Mouse (Mus musculus) left cerebral cortex, postnatal 14 days (tissue): ENCODE results near the gene 4933424G06Rik. TPM values are rescaled to one million over a fixed set of nuclear protein-coding genes. Genes with fewer than 3 reads are reported as not detected.
"Not testable (repeated sequence)": the region's sequence is repeated elsewhere in the genome, so short reads cannot be mapped to it uniquely, and the experiment has no call there.

Experiments
- DNase-seq, 2 experiments: peaks; one replicate each; pipeline ENCODE4 v3.0.0; 2021 to 2022; ENCODE audit warnings: low spot score in 2 of 2, mixed read lengths in 1 of 2
- intact Hi-C: fragments of 180-260 bp; cut with DNase I; formaldehyde crosslinking; loops from one replicate; pipeline ENCODE4 v1.15.1; 2025
- long read RNA-seq, 2 experiments: library from polyadenylated mRNA; stranded (forward); transcript quantifications; one replicate each; pipeline ENCODE4 v2.0.0; 2021
- total RNA-seq, 2 experiments: library from RNA; stranded (reverse); gene quantifications; 2 replicates each; pipeline ENCODE4 v1.2.3; 2021

Gene 4933424G06Rik
- total RNA-seq: 1 to 10 TPM; 1.3 to 1.7 TPM
- long read RNA-seq, experiment 1: 0 reads
- long read RNA-seq, experiment 2, partial matches to known transcripts: 0 of 1 reads
- long read RNA-seq, experiment 2, other reads (novel, unspliced or antisense): 1 of 1 reads

- intact Hi-C loops: loop anchor here (2.0 kb wide), 1 partner anchor 35 kb away; no protein-coding TSS in a partner anchor
- DNase-seq: peak; percentile 99
Measured at GRCm38 (mm10) chr1:36709854-36710280, at the start of gene 4933424G06Rik. 4933424G06Rik (plus strand) TSS chr1:36710149.

GRCm38 (mm10) chr1:36664457-36664856 is 45.5 kb upstream of the 4933424G06Rik start:
- intact Hi-C loops: no loop called here
- DNase-seq: peak in 1 of 2 experiments; percentile 10

GRCm38 (mm10) chr1:36665165-36665723 is 44.7 kb upstream of the 4933424G06Rik start:
- intact Hi-C loops: no loop called here
- no peak for DNase-seq

GRCm38 (mm10) chr1:36665934-36666333 is 44.0 kb upstream of the 4933424G06Rik start:
- DNase-seq: no peak
- intact Hi-C loops: no loop called here

GRCm38 (mm10) chr1:36668007-36668406 is 41.9 kb upstream of the 4933424G06Rik start:
- DNase-seq, intact Hi-C loops: not testable (repeated sequence)

GRCm38 (mm10) chr1:36670256-36670655 is 39.7 kb upstream of the 4933424G06Rik start:
- intact Hi-C loops: no loop called here
- no peak for DNase-seq

GRCm38 (mm10) chr1:36671260-36671659 is 38.7 kb upstream of the 4933424G06Rik start:
- intact Hi-C loops: no loop called here
- DNase-seq: no peak

GRCm38 (mm10) chr1:36672648-36673350 is 37.1 kb upstream of the 4933424G06Rik start:
- DNase-seq: no peak
- intact Hi-C loops: no loop called here

GRCm38 (mm10) chr1:36674936-36675335 is 35.0 kb upstream of the 4933424G06Rik start:
- intact Hi-C loops: no loop called here
- DNase-seq: no peak

- intact Hi-C loops: no loop called here
- DNase-seq: no peak
Measured at GRCm38 (mm10) chr1:36680893-36681292, 29.1 kb upstream of the 4933424G06Rik start.

- intact Hi-C loops: no loop called here
- DNase-seq: no peak
Measured at GRCm38 (mm10) chr1:36682620-36683355, 27.2 kb upstream of the 4933424G06Rik start, which contains the start of gene Fam178b. Fam178b (minus strand) TSS chr1:36683183.

GRCm38 (mm10) chr1:36683810-36684467 is 26.0 kb upstream of the 4933424G06Rik start:
- intact Hi-C loops: loop anchor here (2.0 kb wide), 1 partner anchor 137 kb away; the partner anchor contains the start of gene Ankrd39
- DNase-seq: peak; percentile 84 to 86

GRCm38 (mm10) chr1:36690671-36691235 is 19.2 kb upstream of the 4933424G06Rik start:
- no peak for DNase-seq
- intact Hi-C loops: no loop called here

- DNase-seq: peak; percentile 96 to 97
- intact Hi-C loops: no loop called here
Measured at GRCm38 (mm10) chr1:36691271-36692155, 18.4 kb upstream of the 4933424G06Rik start, which contains the start of gene Cox5b. Cox5b (plus strand) TSS chr1:36691449.

GRCm38 (mm10) chr1:36694871-36695270 is 15.1 kb upstream of the 4933424G06Rik start:
- intact Hi-C loops: no loop called here
- DNase-seq: no peak

GRCm38 (mm10) chr1:36696411-36696810 is 13.5 kb upstream of the 4933424G06Rik start:
- intact Hi-C loops: no loop called here

GRCm38 (mm10) chr1:36697030-36697429 is 12.9 kb upstream of the 4933424G06Rik start:
- no peak for DNase-seq
- intact Hi-C loops: no loop called here

More at GRCm38 (mm10) chr1:36696411-36696810, 13.5 kb upstream of the 4933424G06Rik start:
- no peak for DNase-seq

- DNase-seq: peak in 1 of 2 experiments; percentile 67
- intact Hi-C loops: no loop called here
Measured at GRCm38 (mm10) chr1:36707166-36707565, 2.8 kb upstream of the 4933424G06Rik start.
